Mouse (Mus musculus) frontal cortex, postnatal 14 days (tissue): ENCODE data around the gene C130050O18Rik.

ENCODE experiments used
- DNase-seq, 2 experiments: peaks; one replicate each; pipeline ENCODE4 v3.0.0; 2022; ENCODE audit warnings: low spot score in 2 of 2

C130050O18Rik gene

GRCm38 (mm10) chr5:139404801-139405401 is at the start of gene C130050O18Rik:
Gene C130050O18Rik, plus strand, starts transcription at chr5:139405280.
- no peak for DNase-seq

DNA sequence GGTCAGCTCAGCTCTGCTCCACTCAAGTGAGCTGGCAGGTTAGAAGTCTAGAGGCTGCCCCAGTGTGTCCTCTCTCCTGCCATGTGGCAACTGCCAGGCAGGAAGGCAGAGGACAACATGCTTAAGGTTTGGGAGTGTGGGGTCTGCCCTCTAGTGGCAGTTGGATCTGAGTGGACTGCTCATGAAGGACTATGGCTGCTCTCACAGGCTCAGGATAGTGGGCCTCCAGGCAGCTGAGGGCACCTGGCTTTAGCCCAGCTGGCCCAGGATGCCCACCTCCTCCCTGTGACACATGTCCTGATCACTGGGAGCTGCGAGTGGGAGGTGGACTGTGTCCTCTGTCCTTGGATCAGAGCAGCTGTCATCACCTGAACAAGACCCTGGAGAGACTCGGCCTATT is 46.4 kb upstream of the C130050O18Rik start:
- no peak for DNase-seq

DNA sequence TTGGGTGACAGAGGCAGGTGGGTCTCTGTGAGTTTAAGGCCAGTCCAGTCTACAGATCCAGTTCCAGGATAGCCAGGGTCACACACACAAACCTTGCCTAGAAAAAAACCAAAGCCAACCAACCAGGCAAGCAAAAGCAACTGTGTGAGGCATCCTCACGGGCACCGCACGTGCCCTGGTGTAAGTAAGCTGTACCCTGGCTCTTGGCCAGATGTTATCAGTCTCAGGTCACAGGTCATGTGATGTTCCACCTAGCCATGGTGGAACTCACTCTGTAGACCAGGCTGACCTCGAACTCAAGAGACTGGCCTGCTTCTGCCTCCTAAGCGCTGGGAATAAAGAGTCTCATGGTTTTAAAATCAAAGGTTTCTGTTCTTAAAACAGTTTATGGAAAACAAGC is 45.8 kb upstream of the C130050O18Rik start:
- DNase-seq = no peak

GRCm38 (mm10) chr5:139363858-139364257 is 41.2 kb upstream of the C130050O18Rik start:
- no peak for DNase-seq

DNA sequence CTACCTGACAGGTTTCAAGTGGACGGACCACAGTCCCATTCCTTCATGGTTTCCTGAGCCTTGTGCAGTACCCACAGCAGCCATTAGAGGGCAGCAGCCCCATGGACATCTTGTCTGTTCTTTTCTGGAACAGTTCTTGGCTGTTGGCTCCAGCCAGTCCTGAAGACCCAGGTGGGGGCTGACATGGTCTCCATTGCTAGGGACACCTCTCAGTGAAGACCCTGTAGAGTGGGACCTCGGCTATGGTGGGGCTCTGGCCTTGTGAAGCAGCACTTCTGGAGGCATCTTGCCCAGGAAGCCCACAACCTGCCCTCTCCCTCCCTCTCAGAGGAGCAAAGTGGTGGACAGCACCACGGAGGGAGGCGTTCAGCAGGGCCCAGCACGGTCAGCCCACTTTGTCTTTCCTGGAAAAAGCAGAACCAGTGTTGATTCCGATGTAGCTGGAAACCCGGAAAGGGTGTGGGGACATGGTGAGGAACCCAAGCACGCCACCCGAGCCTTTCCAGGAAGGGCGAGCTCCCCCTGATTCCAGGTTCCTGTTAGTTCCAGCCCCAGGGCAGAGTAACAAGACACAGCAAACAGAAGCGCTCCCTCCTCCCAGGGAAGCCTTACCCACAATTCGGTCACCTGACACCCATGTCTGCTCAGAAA is 40.7 kb upstream of the C130050O18Rik start:
- peak; percentile 84 to 94 for DNase-seq

DNA sequence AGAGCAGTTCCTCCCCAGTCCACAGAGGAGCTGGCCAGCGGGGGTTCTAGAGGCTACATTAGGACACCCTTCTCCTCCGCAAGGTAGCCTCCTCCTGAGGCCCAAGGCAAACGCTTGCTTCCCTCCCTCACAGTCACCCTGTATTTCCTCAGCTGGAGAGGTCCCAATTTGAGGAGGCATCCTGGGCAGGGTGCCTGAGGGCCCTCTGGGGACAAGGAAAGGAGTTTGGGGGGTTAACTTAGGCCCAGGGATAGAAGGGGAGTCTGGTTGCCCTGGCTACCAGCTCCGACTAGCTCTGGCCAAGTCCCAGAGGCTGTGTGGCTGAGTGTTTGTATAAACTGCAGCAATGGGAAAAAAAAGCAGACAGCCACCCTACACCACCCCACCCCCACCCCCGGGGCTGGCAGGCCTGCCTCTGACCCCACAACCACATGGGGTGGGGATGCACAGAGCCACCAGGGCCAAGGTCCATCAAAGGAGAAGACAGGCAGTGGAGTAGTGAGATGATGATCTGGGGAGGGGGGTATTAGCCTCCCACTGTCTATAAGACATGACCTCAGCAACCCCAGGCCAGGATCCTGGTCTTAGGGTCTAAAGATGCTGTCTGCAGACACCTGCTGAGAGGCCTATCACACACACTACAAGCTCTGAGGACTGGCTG is 40.0 kb upstream of the C130050O18Rik start:
- no peak for DNase-seq

- no peak for DNase-seq
Observed at GRCm38 (mm10) chr5:139365827-139366226, 39.3 kb upstream of the C130050O18Rik start.

DNA sequence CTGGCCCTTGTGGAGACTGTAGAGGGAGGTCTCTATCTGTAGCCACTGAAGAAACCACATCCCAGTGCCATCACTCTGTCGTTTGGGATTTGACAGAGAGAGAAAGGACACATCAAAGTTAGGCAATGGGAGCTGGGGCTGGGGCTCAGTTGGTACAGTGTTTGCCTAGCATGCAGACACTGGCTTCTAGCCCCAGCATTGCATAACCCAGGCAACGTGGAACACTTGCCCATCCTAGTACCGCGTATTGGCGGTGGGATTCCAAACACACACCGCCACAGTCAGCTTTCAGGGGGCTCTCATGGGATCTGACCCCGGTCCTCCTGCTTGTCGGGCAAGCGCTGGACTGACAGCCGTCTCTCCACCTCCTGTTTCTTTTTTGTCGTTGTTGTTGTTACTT is 38.6 kb upstream of the C130050O18Rik start:
- DNase-seq = no peak

GRCm38 (mm10) chr5:139367884-139368458 is 37.1 kb upstream of the C130050O18Rik start:
- no peak for DNase-seq

GRCm38 (mm10) chr5:139368638-139369320 is 36.3 kb upstream of the C130050O18Rik start:
- no peak for DNase-seq

GRCm38 (mm10) chr5:139370336-139370735 is 34.7 kb upstream of the C130050O18Rik start:
- DNase-seq = no peak

DNA sequence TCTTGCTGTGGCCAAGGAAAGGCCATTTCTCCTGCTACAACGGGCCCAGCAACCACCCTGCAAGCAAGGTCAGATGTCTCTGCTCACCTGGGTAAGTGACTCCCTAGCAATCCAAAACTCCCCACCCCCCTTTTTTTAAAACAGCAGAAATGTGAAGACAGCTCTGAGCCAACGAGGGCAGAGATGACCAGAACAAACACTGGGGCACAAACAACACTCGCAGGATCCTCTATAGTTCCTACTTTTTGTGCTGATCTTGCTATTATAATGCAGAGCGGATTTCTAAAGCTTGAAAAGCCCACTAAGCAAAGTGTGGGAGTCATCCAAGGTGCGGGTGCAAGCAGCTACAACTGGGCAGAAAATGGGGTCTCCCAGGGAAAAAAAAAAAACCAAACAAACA is 34.0 kb upstream of the C130050O18Rik start:
- DNase-seq = no peak

- DNase-seq = peak; percentile 78 to 82
Observed at GRCm38 (mm10) chr5:139371631-139372401, 33.3 kb upstream of the C130050O18Rik start.

- DNase-seq = no peak
Observed at GRCm38 (mm10) chr5:139373126-139373525, 32.0 kb upstream of the C130050O18Rik start.

GRCm38 (mm10) chr5:139373889-139374444 is 31.1 kb upstream of the C130050O18Rik start:
- DNase-seq = no peak

- no peak for DNase-seq
Observed at GRCm38 (mm10) chr5:139374841-139375240, 30.2 kb upstream of the C130050O18Rik start.

DNA sequence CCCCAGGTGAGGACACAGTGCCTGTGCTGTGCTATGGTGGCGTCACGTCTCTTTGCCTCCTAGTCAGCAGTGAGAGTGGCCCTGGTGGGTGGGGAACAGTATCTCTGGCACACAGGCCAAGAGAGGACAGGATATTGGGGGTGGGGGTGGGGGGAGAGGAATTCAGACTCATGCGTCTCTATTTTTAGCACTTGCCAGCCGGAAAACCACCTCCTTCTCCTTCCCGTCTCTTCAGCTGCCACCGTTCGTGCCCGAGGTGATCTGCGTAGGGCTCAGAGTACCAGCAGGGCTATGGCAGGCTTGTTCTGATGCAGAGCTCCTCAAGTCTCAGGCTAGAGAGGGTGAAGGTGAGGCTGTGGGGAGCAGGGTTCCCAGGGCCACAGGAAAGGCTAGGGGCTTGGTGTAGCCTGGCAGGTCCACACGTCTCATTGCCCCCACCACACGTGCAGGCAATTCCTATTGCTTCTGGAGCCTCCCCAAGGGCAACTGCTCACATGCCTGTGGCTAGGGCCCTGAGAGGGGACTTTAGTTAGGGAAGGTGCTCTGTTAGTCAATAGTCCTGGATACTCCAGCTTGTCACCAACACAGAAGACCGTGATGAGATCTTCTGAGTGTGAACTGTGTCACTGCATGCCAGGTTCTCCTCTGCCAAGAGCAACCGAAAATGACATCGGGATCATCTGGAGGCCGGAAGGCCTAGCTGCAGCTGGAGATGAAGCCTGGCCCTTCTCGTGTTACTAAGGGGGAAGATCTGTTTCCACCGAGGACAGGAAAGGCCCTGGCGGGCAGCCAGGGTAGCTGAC is 27.4 kb upstream of the C130050O18Rik start, which contains the start of gene Gpr146:
Gene Gpr146, plus strand, starts transcription at position 230 of the 803 bp plus-strand sequence.
- no peak for DNase-seq

- no peak for DNase-seq
Observed at GRCm38 (mm10) chr5:139378271-139378556, 26.9 kb upstream of the C130050O18Rik start.

GRCm38 (mm10) chr5:139378986-139379629 is 26.0 kb upstream of the C130050O18Rik start:
- no peak for DNase-seq
